Mouse (Mus musculus) thymus, adult 2 months (tissue): ENCODE measurements around the gene Fam180a. TPM values are rescaled to one million over a fixed set of nuclear protein-coding genes. Genes with fewer than 3 reads are reported as not detected.

Source experiments
- DNase-seq: peaks from one replicate; pipeline ENCODE4 v3.0.0; 2021
- H3K27ac ChIP-seq: fragments of 200-500 bp; 2 replicates; pipeline ENCODE4 v1.5.1; 2012; ENCODE audit warnings: low read length, control low read depth; ENCODE audit not compliant: control insufficient read depth, insufficient read depth
- H3K27me3 ChIP-seq: fragments of 200-500 bp; 2 replicates; pipeline ENCODE4 v1.6.1; 2012; ENCODE audit warnings: mild to moderate bottlenecking, low read length, moderate library complexity, mixed read lengths; ENCODE audit not compliant: control insufficient read depth, insufficient read depth
- H3K36me3 ChIP-seq: fragments of 200-500 bp; 2 replicates; pipeline ENCODE4 v1.6.1; 2012; ENCODE audit warnings: mild to moderate bottlenecking, low read length, moderate library complexity; ENCODE audit not compliant: control insufficient read depth, insufficient read depth
- H3K4me1 ChIP-seq: fragments of 200-500 bp; replicated peaks from 2 replicates; pipeline ENCODE4 v1.6.1; 2012; ENCODE audit warnings: low read length; ENCODE audit not compliant: control insufficient read depth, insufficient read depth
- H3K4me3 ChIP-seq: fragments of 200-500 bp; 2 replicates; pipeline ENCODE4 v1.5.1; 2012; ENCODE audit warnings: mild to moderate bottlenecking, low read length, control low read depth, moderate library complexity; ENCODE audit not compliant: control insufficient read depth, insufficient read depth
- CTCF ChIP-seq: fragments of 200-500 bp; IDR thresholded peaks from 2 replicates; pipeline ENCODE4 v1.5.1; 2012; ENCODE audit warnings: mild to moderate bottlenecking, control low read depth, low read length, moderate library complexity, borderline replicate concordance; ENCODE audit not compliant: control insufficient read depth, poor library complexity, insufficient read depth; ENCODE audit errors: extremely low read depth
- POLR2A ChIP-seq: fragments of 200-500 bp; IDR thresholded peaks from 2 replicates; pipeline ENCODE4 v1.6.1; 2012; ENCODE audit warnings: mild to moderate bottlenecking, low read length, control low read depth, moderate library complexity; ENCODE audit not compliant: control insufficient read depth, poor library complexity, insufficient read depth; ENCODE audit errors: extremely low read depth
- WGBS: fragments of 180-500 bp; shearing (Covaris S2); methylation state at CpG from one replicate; pipeline ENCODE4 v1.1.7; 2018; 5-methylcytosine and 5-hydroxymethylcytosine counted together
- polyA plus RNA-seq: library from polyadenylated mRNA; depleted of rRNA; stranded (reverse); fragments of >200 nt; gene quantifications from 2 replicates; pipeline ENCODE4 v1.2.3, GENCODE M21; 2012

The Fam180a gene
- polyA plus RNA-seq, 1 experiment, result 0.15 TPM

GRCm38 (mm10) chr6:35303355-35303900 lies 22.5 kb downstream of the Fam180a start:
- 83% methylated on average over 11 of the region's 11 CpGs for WGBS
- Histone ChIP-seq H3K27me3 (no peaks in the 10 kb centered on the region), H3K4me1 (no peaks in the 10 kb centered on the region), H3K36me3 (no peaks in the 10 kb centered on the region), H3K27ac (no peak overlapping the region), H3K4me3 (no peak overlapping the region)
- no peak for TF ChIP-seq CTCF
- no peak for TF ChIP-seq POLR2A
- no peak for DNase-seq

- no peak for TF ChIP-seq POLR2A
- no peak for TF ChIP-seq CTCF
- no peaks in the 10 kb centered on the region for H3K4me1 ChIP-seq
- H3K4me3 ChIP-seq, result no peak overlapping the region
- DNase-seq, result no peak
- no peaks in the 10 kb centered on the region for H3K36me3 ChIP-seq
- 96% methylated on average over 7 of the region's 7 CpGs for WGBS
- no peak overlapping the region for H3K27ac ChIP-seq
- H3K27me3 ChIP-seq, result no peaks in the 10 kb centered on the region
These were observed 23.4 kb downstream of the Fam180a start for GRCm38 (mm10) chr6:35302581-35302980.

DNA sequence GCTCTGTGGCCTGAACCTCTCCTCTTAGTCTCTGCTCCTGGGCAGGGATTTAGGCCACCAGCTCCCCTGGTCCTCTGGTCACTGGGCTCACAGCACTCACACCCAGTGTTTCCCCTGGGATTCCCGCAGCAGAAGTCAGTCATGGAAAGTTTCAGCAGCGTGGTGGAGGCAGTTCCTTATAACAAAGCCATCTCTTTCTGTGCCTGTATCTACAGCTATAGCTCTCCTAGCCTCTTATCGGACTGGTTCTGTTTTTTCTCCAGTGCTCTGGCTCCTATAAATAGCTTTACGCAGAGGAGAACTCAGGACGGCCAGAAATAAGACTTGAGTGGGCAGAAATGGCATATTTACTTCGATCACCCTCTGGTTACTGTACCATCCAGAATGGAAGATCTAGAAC lies 27.6 kb downstream of the Fam180a start:
- 78% methylated on average over 6 of the region's 6 CpGs for WGBS
- Histone ChIP-seq H3K36me3 (no peaks in the 10 kb centered on the region), H3K4me3 (no peak overlapping the region), H3K27ac (no peak overlapping the region), H3K4me1 (no peaks in the 10 kb centered on the region), H3K27me3 (no peaks in the 10 kb centered on the region)
- DNase-seq, result no peak
- no peak for TF ChIP-seq CTCF
- no peak for TF ChIP-seq POLR2A

DNA sequence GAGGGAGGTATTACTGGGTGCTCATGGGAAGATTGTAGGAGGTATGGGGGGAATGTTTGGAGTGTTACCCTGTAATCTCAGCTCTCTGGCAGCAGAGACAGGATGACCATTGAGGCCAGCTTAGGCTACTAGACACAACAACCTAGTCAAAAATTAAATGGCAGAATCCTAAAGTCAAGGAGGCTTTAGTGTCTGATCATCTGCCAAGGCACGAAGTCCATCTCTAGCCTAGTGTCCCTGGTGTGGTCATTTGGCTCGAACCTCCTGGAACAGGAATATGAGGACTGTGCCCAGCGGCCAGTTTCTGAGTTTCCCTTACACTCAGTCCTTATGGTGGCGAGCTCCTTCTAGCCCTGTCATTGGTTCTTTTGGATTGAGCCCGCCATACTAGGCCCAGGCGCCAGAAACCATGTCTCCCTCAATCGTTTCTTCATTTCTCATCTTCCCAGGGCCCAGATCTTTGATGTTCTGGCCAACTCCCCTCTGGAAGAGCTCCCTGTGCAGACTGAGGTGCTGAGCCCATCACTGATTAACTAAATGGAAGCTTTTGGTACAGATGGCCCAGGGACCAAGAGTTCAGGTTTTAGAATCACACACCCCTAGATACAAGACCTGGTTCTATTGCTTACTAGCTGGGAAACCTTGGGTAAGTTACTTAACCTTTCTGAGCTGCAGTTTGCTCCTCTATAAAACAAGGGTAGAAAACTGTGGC lies 28.3 kb downstream of the Fam180a start:
- TF ChIP-seq POLR2A (no peak), CTCF (no peak)
- Histone ChIP-seq H3K36me3 (no peaks in the 10 kb centered on the region), H3K4me3 (no peak overlapping the region), H3K27me3 (no peaks in the 10 kb centered on the region), H3K27ac (no peak overlapping the region), H3K4me1 (no peaks in the 10 kb centered on the region)
- 93% methylated on average over 7 of the region's 7 CpGs for WGBS
- no peak for DNase-seq

DNA sequence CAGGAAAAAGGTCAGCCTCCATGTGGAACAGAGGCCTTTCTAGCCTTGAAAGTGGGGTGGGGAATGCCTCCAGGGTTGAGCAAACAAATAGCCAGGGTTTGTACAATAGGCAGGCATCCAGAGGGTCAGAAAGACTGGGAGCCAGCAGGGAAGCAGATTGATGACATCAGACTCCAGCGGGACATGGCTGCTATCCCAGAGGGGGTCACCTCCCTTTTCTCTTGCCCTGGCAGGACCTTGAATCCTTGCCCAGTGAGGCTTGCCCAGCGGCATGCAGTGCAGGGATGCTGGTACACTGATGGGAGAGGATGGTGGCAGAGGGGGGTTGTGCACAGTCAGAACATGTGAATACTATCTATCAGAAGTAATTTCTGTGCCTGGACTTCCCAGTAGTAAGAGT lies 28.9 kb downstream of the Fam180a start:
- Histone ChIP-seq H3K27me3 (no peaks in the 10 kb centered on the region), H3K4me1 (no peaks in the 10 kb centered on the region), H3K36me3 (no peaks in the 10 kb centered on the region), H3K4me3 (no peak overlapping the region), H3K27ac (no peak overlapping the region)
- WGBS, result 100% methylated on average over 2 of the region's 2 CpGs
- DNase-seq, result no peak
- no peak for TF ChIP-seq POLR2A
- TF ChIP-seq CTCF, result no peak

DNA sequence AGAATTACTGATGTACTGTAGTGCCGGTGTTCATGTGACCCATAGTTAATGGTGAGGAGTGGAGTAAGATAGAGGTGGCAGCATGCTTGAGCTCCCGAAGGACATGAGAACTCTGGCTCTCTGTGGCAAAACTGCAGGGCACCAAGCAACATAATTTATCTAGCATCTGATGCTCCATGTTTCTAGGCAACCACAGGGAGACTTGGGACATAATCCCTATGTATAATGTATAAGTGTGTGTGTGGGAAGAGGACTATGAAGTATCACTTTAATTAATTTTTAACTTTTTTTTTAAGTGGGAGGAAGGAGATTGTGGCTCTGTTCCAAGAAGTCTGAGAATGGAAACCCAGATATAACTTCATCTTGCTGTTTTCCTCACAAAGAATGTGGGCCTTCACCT lies 31.0 kb downstream of the Fam180a start:
- Histone ChIP-seq H3K36me3 (no peaks in the 10 kb centered on the region), H3K27me3 (no peaks in the 10 kb centered on the region), H3K4me3 (no peak overlapping the region), H3K27ac (no peak overlapping the region), H3K4me1 (no peaks in the 10 kb centered on the region)
- no peak for DNase-seq
- WGBS, result 95% methylated on average over 2 of the region's 2 CpGs
- TF ChIP-seq CTCF (no peak), POLR2A (no peak)
